Mouse (Mus musculus) midbrain, embryonic 16.5 days (tissue): ENCODE results near the gene Otog. TPM values are rescaled to one million over a fixed set of nuclear protein-coding genes. Genes with fewer than 3 reads are reported as not detected.
A peak's percentile ranks its signal among the peaks of the same experiment; 100 is the strongest.

Experiments
- ATAC-seq: fragments of 200-750 bp; cut with Nextera tagmentation; 2 replicates; pipeline ENCODE4 v1.8.0; 2017; ENCODE audit warnings: moderate TSS enrichment
- H3K27ac ChIP-seq: fragments of 300-500 bp; sonication (generic); 2 replicates; pipeline ENCODE4 v1.5.1; 2014; ENCODE audit warnings: mild to moderate bottlenecking, low read length, mixed read lengths
- H3K27me3 ChIP-seq: fragments of 300-500 bp; sonication (generic); 2 replicates; pipeline ENCODE4 v1.6.1; 2014; ENCODE audit warnings: low read depth, low read length, mixed read lengths; ENCODE audit not compliant: control insufficient read depth, insufficient read depth
- H3K36me3 ChIP-seq: fragments of 300-500 bp; sonication (generic); 2 replicates; pipeline ENCODE4 v1.6.1; 2014; ENCODE audit warnings: mild to moderate bottlenecking, low read length, moderate library complexity, mixed read lengths; ENCODE audit not compliant: control insufficient read depth, insufficient read depth
- H3K4me1 ChIP-seq: fragments of 300-500 bp; sonication (generic); 2 replicates; pipeline ENCODE4 v1.6.1; 2014; ENCODE audit warnings: mild to moderate bottlenecking, low read length, mixed read lengths; ENCODE audit not compliant: control insufficient read depth, insufficient read depth
- H3K4me2 ChIP-seq: fragments of 300-500 bp; sonication (generic); 2 replicates; pipeline ENCODE4 v1.6.1; 2014; ENCODE audit warnings: mild to moderate bottlenecking, low read length, mixed read lengths
- H3K4me3 ChIP-seq: fragments of 300-500 bp; sonication (generic); 2 replicates; pipeline ENCODE4 v1.5.1; 2014; ENCODE audit warnings: low read depth, mild to moderate bottlenecking, low read length, moderate library complexity, mixed read lengths
- H3K9ac ChIP-seq: fragments of 300-500 bp; sonication (generic); 2 replicates; pipeline ENCODE4 v1.6.1; 2014; ENCODE audit warnings: low read depth, low read length, mixed read lengths
- H3K9me3 ChIP-seq: fragments of 300-500 bp; sonication (generic); replicated peaks from 2 replicates; pipeline ENCODE4 v1.6.1; 2014; ENCODE audit warnings: mild to moderate bottlenecking, low read length, mixed read lengths; ENCODE audit not compliant: control insufficient read depth, poor library complexity, severe bottlenecking
- WGBS: fragments of 180-500 bp; shearing (Covaris S2); extraction: QIAGEN DNeasy Blood & Tissue Kit; methylation state at CpG from one replicate; pipeline ENCODE4 v1.1.7; 2014; 5-methylcytosine and 5-hydroxymethylcytosine counted together
- polyA plus RNA-seq: library from polyadenylated mRNA; unstranded; fragments of >200 nt; fragmentation: Nextera tagmentation; extraction: Ambion mirVana; gene quantifications from 2 replicates; pipeline ENCODE4 v1.2.1, GENCODE M21; 2015

Otog gene
- polyA plus RNA-seq = 0.08 TPM in 1 of 2 replicates, not detected in the other

DNA sequence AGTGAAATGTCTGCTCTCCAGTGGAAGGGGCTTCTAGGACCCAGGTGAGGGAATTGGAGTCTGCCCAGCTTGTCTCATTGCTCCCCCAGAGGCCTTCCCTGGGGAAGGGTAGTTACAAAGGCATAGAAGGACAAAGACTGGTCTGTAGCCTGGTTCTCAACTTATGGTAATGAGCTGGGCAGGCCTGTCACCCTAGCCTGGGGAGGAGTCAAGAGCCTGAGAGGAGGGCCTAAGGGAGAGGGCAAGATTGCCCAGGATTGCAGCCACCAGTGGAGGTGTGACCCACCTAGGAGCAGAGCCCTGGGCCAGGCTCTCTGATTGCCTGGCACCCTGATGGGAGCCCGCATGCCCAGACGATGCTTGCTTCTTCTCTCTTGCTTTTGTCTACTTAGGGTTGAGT, at the start of gene Otog:
Gene Otog (plus strand): TSS at position 292 of the 400 bp plus-strand sequence.
- Histone ChIP-seq H3K9me3 (no peaks in the 10 kb centered on the region), H3K27me3 (no peaks in the 10 kb centered on the region; the same call in 1 of the 2 replicates), H3K4me3 (no peak within 1 kb of the TSS), H3K27ac (no peak within 1 kb of the TSS), H3K4me2 (no peak within 1 kb of the TSS), H3K4me1 (peaks cover 16% of the 10 kb centered on the region), H3K9ac (no peak within 1 kb of the TSS), H3K36me3 (no peaks in the 10 kb centered on the region)
- 24% methylated on average over 2 of the region's 2 CpGs for WGBS
- no peak for ATAC-seq

- 89% methylated on average over 5 of the region's 5 CpGs for WGBS
- H3K27me3 ChIP-seq = no peaks in the 10 kb centered on the region
Observed at GRCm38 (mm10) chr7:46195356-46195755, 45.4 kb upstream of the Otog start.

GRCm38 (mm10) chr7:46200021-46200420, 40.8 kb upstream of the Otog start:
- 63% methylated on average over 6 of the region's 6 CpGs for WGBS
- no peak for ATAC-seq

More at GRCm38 (mm10) chr7:46195356-46195755, 45.4 kb upstream of the Otog start:
- Histone ChIP-seq H3K4me3 (no peak overlapping the region), H3K27ac (no peak overlapping the region), H3K9me3 (no peaks in the 10 kb centered on the region), H3K4me1 (no peaks in the 10 kb centered on the region), H3K4me2 (no peak overlapping the region), H3K9ac (no peak overlapping the region), H3K36me3 (no peaks in the 10 kb centered on the region)
- ATAC-seq = no peak

DNA sequence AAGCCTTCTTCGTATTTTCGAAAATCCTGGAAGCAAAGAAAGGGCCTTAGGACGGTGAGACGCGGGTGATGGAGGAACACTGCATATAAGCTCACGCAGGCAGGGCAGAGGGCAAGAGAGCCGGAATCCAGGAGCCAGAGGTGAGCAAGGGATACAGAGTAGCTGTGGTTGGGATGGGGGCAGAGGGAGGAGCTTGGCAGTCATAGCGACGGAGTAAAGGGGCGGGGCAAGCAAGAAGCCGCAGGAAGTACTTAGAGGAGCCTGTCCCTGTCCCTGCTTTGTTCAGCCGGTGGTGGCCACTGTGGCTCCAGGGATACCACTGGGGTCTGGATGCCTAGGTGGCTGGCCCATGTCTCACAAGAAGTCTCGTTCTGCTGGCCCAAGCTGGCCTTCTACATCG, 39.1 kb upstream of the Otog start:
- Histone ChIP-seq H3K9ac (0 out of 2 replicates have a peak overlapping the region, but pooled peaks have one; percentile 14), H3K27ac (no peak overlapping the region), H3K36me3 (no peaks in the 10 kb centered on the region), H3K4me2 (peak overlapping the region; percentile 18; the same call in 1 of the 2 replicates), H3K4me3 (no peak overlapping the region), H3K9me3 (no peaks in the 10 kb centered on the region), H3K4me1 (peaks cover 6% of the 10 kb centered on the region; the same call in 1 of the 2 replicates), H3K27me3 (no peaks in the 10 kb centered on the region)
- WGBS = 11% methylated on average over 14 of the region's 14 CpGs
- no peak for ATAC-seq

More at GRCm38 (mm10) chr7:46200021-46200420, 40.8 kb upstream of the Otog start:
- no peaks in the 10 kb centered on the region for H3K36me3 ChIP-seq
- no peaks in the 10 kb centered on the region for H3K9me3 ChIP-seq
- H3K4me1 ChIP-seq = peaks cover 6% of the 10 kb centered on the region; the same call in 1 of the 2 replicates
- H3K4me3 ChIP-seq = no peak overlapping the region
- H3K27ac ChIP-seq = no peak overlapping the region
- H3K27me3 ChIP-seq = no peaks in the 10 kb centered on the region
- no peak overlapping the region for H3K4me2 ChIP-seq
- no peak overlapping the region for H3K9ac ChIP-seq

DNA sequence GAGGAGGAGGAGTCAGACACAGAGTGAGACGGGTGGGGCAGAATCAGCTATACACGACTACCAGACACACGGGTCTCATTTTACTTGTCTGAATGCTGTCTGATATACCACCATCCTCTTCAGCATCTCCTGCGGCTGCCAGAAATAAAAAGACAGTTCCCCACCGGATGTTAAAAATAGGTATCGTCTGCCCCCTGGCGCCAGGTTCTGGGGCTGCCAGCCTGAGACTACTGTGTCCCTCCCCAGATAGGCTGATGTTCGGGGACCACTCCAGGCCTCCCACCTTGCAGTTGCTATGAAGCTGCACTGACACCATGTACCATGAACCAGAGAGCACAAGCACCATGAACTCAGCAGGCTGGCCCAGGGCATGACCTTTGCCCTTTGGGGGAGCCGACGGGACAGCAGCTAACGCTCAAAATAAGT, 36.7 kb upstream of the Otog start:
- Histone ChIP-seq H3K4me1 (peaks cover 6% of the 10 kb centered on the region; the same call in 1 of the 2 replicates), H3K4me2 (no peak overlapping the region), H3K4me3 (no peak overlapping the region), H3K27me3 (no peaks in the 10 kb centered on the region), H3K27ac (no peak overlapping the region), H3K9me3 (no peaks in the 10 kb centered on the region), H3K9ac (no peak overlapping the region), H3K36me3 (no peaks in the 10 kb centered on the region)
- ATAC-seq = peak; percentile 36; the same call in 1 of the 2 replicates
- WGBS = 43% methylated on average over 11 of the region's 11 CpGs

GRCm38 (mm10) chr7:46204775-46205174, 36.0 kb upstream of the Otog start:
- no peak for ATAC-seq
- H3K27ac ChIP-seq = no peak overlapping the region
- no peaks in the 10 kb centered on the region for H3K36me3 ChIP-seq
- H3K4me2 ChIP-seq = no peak overlapping the region
- H3K9ac ChIP-seq = no peak overlapping the region
- no peaks in the 10 kb centered on the region for H3K27me3 ChIP-seq
- H3K4me1 ChIP-seq = peaks cover 6% of the 10 kb centered on the region; the same call in 1 of the 2 replicates
- 78% methylated on average over 6 of the region's 6 CpGs for WGBS
- H3K4me3 ChIP-seq = no peak overlapping the region
- no peaks in the 10 kb centered on the region for H3K9me3 ChIP-seq

DNA sequence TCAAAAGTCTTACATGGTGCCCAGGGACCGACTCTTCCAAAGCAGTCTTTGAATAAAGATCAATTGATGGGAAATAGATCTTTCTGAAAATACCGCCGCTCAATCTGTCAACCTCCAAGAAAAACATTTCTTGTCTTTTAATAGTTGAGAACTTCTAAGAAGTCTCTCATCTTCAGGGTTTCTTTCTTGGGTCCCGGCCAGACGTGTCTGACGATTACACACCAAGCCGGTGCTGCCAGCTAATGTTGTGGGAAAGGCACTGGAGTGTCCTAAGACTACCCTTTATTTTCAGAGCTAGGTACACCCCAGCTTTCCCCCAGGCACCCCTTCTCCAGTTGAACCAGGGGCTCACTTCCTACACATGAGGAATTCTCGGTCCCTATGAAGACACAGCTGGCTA, 32.7 kb upstream of the Otog start:
- H3K4me2 ChIP-seq = no peak overlapping the region
- H3K4me3 ChIP-seq = no peak overlapping the region
- no peaks in the 10 kb centered on the region for H3K27me3 ChIP-seq
- no peak overlapping the region for H3K27ac ChIP-seq
- ATAC-seq = no peak
- H3K9ac ChIP-seq = no peak overlapping the region
- H3K4me1 ChIP-seq = no peaks in the 10 kb centered on the region
- no peaks in the 10 kb centered on the region for H3K9me3 ChIP-seq
- no peaks in the 10 kb centered on the region for H3K36me3 ChIP-seq
- WGBS = 92% methylated on average over 8 of the region's 8 CpGs

- H3K36me3 ChIP-seq = no peaks in the 10 kb centered on the region
- H3K27me3 ChIP-seq = no peaks in the 10 kb centered on the region; the same call in 1 of the 2 replicates
- no peak overlapping the region for H3K4me3 ChIP-seq
- no peaks in the 10 kb centered on the region for H3K4me1 ChIP-seq
- no peak overlapping the region for H3K4me2 ChIP-seq
- 87% methylated on average over 6 of the region's 6 CpGs for WGBS
- H3K27ac ChIP-seq = no peak overlapping the region
- ATAC-seq = no peak
- no peaks in the 10 kb centered on the region for H3K9me3 ChIP-seq
- H3K9ac ChIP-seq = no peak overlapping the region
Observed at GRCm38 (mm10) chr7:46210276-46210675, 30.5 kb upstream of the Otog start.

GRCm38 (mm10) chr7:46216481-46216880, 24.3 kb upstream of the Otog start:
- no peak for ATAC-seq
- no peak overlapping the region for H3K4me2 ChIP-seq
- no peak overlapping the region for H3K4me3 ChIP-seq
- H3K27me3 ChIP-seq = no peaks in the 10 kb centered on the region; the same call in 1 of the 2 replicates
- WGBS = 60% methylated on average over 2 of the region's 2 CpGs
- no peak overlapping the region for H3K27ac ChIP-seq
- no peak overlapping the region for H3K9ac ChIP-seq
- no peaks in the 10 kb centered on the region for H3K9me3 ChIP-seq
- no peaks in the 10 kb centered on the region for H3K36me3 ChIP-seq
- peaks cover 3% of the 10 kb centered on the region; the same call in 1 of the 2 replicates for H3K4me1 ChIP-seq
